Mouse (Mus musculus): ENCODE results near the gene Slc3a1. TPM values are rescaled to one million over a fixed set of nuclear protein-coding genes. Genes with fewer than 3 reads are reported as not detected.

Gene Slc3a1
- polyA plus RNA-seq, 1 experiment from 2014 or later = 0.31 TPM

DNA sequence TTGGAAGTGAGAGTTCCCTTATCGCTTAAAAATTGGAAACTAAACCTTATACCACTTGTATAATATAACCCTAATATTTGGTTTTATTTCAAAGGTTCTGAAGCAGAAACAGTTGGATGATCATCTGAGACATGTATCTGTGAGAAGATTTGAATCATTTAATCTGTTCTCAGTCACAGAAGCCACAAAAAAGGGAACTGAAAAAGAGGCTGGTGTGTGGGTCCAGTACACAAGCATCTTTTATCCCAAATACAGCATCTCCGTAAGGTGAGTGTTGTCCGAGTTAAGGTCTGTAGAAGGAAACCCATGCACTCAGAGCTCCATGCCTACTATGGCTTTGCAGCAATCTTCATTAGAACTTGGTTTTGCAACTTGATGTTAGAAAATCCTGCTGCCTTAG, 68.2 kb downstream of the Slc3a1 start:
- Histone ChIP-seq H3K27ac (replicated peaks) (no peak overlapping the region), H3K4me3 (no peak overlapping the region), H3K4me1 (replicated peaks) (peaks cover 2% of the 10 kb centered on the region), H3K4me2 (no peak overlapping the region), H3K27me3 (no peaks in the 10 kb centered on the region), H3K36me3 (peaks cover 30% of the 10 kb centered on the region), H3K9ac (no peak overlapping the region), H3K9me3 (peaks cover 14% of the 10 kb centered on the region)
- WGBS = 90% methylated on average over 3 of the region's 3 CpGs
- no peak for ATAC-seq (ENCODE audit: low read depth)

DNA sequence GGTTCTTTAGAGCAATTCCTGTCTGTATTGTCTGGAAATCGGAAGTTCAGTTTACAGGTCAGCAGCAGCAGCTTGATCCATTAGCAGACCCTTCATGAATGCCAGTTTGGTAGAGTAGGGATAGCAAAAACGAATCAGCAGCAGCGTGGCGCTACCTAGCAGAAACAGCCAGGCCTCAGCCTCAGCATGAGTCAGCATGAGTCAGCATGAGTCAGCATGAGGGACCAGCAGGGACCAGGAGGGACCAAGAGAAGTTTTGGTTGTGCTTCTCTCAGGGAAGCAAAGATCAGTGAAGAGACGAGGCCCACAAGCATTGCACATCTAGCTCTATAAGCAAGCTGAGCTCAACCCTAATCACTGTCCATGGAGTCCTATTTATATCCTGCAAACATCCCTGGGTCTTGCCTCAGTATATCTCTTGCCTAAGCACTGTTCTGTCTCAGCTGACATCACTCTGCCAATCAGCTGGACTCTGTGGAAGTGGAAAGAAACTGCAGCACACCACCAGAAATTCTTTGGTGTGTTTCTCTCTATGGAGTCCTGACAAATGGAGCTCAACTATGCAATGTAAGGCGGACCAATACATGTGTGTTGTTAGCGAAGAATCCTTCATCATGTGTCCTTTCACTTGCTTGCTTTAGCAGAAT, 70.6 kb downstream of the Slc3a1 start:
- 96% methylated on average over 7 of the region's 7 CpGs for WGBS
- peaks cover 30% of the 10 kb centered on the region for H3K36me3 ChIP-seq
- no peaks in the 10 kb centered on the region for H3K4me1 ChIP-seq (replicated peaks)
- ATAC-seq (ENCODE audit: low read depth) = no peak
- H3K9ac ChIP-seq = no peak overlapping the region
- peaks cover 14% of the 10 kb centered on the region for H3K9me3 ChIP-seq
- no peak overlapping the region for H3K4me2 ChIP-seq
- H3K27me3 ChIP-seq = no peaks in the 10 kb centered on the region
- H3K27ac ChIP-seq (replicated peaks) = no peak overlapping the region
- H3K4me3 ChIP-seq = no peak overlapping the region

DNA sequence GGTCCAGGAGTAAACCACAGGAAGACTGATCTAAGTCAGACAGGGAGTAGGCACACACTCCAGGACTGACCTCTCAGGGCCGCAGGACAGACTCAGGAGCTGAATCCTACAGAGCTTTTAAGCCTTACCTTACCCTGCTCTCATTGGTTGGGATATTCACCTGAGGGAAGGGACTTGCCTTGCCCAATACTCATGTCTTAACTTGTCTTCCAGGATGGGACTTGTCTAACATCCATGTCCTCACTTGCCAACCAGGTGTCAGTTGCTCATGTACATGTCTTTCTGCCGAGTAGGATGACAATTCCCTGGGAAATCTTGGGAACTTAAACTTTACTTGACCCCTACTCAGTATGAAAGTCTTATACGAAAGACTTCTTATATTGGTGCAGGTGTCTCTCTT, 72.1 kb downstream of the Slc3a1 start:
- ATAC-seq (ENCODE audit: low read depth) = no peak
- WGBS = 87% methylated on average over 3 of the region's 3 CpGs
- peaks cover 30% of the 10 kb centered on the region for H3K36me3 ChIP-seq
- peaks cover 14% of the 10 kb centered on the region for H3K9me3 ChIP-seq
- H3K4me1 ChIP-seq (replicated peaks) = no peaks in the 10 kb centered on the region
- no peak overlapping the region for H3K4me2 ChIP-seq
- H3K27me3 ChIP-seq = no peaks in the 10 kb centered on the region
- H3K9ac ChIP-seq = no peak overlapping the region
- no peak overlapping the region for H3K4me3 ChIP-seq
- no peak overlapping the region for H3K27ac ChIP-seq (replicated peaks)

DNA sequence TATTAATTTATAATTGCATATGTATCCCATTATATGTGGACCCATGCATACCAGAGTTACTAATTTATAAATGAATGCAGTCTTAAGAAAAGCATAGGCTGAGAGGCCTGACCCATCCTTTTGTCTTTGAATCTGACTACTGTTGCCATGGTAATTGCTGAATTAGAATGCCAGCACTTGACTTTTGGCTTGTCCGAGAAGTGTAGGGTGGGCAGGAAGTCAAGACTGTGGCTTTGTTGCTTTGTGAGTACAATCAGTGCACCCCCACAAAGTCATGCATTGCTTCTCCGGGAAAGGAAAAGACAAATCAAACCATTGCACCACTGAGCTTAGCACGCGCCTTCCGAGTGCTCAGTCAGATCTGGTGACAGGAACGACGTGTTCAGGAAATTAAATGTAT, 73.6 kb downstream of the Slc3a1 start:
- 33% methylated on average over 7 of the region's 7 CpGs for WGBS
- H3K4me1 ChIP-seq (replicated peaks) = no peaks in the 10 kb centered on the region
- H3K4me3 ChIP-seq = no peak overlapping the region
- H3K9ac ChIP-seq = no peak overlapping the region
- H3K27ac ChIP-seq (replicated peaks) = no peak overlapping the region
- no peak overlapping the region for H3K4me2 ChIP-seq
- H3K27me3 ChIP-seq = no peaks in the 10 kb centered on the region
- peaks cover 14% of the 10 kb centered on the region for H3K9me3 ChIP-seq
- ATAC-seq (ENCODE audit: low read depth) = no peak
- peaks cover 30% of the 10 kb centered on the region for H3K36me3 ChIP-seq

DNA sequence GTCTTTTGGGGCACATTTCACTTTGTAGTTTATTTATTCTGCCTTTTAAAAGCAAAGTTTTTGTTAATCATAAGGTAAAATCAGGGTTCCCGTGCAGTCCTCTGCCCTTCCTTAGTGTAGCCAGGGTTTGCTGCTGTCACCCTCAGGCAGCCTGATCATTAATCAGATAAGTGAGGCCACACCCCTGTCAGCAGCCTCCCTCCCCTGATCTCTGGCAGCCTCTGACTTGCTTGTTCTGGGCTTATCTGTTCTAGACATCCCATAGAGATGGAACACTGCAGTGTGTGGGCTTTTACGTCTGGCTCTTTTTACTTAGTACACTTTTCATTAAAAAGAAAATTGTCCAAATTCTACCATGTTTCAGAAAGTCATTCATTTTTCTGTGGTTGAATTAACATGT, 75.1 kb downstream of the Slc3a1 start:
- H3K4me3 ChIP-seq = no peak overlapping the region
- H3K9me3 ChIP-seq = peaks cover 6% of the 10 kb centered on the region; the same call in 1 of the 2 replicates
- H3K27me3 ChIP-seq = no peaks in the 10 kb centered on the region
- H3K9ac ChIP-seq = no peak overlapping the region
- H3K27ac ChIP-seq (replicated peaks) = no peak overlapping the region
- no peak overlapping the region for H3K4me2 ChIP-seq
- H3K4me1 ChIP-seq (replicated peaks) = no peaks in the 10 kb centered on the region
- ATAC-seq (ENCODE audit: low read depth) = no peak
- peaks cover 16% of the 10 kb centered on the region for H3K36me3 ChIP-seq
- WGBS = 44% methylated on average over 2 of the region's 2 CpGs

DNA sequence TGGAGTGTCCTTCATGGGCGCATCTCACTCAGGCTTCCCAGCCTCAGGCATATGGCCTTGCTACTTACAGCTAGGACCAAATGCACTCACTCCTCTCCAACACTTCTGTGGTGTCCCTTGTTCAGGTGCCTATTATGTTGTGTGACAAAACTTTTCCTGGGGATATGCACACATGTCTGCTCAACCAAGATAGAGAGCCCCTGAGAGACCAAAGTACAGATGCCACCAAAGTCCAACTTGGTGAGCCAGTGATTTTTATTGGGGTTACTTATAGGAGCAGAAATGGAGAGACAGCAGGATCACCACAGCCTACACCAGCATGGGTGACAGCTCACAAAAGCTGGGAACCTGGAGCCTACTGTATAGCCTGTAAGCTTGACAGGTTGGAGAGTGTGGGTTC, 82.5 kb downstream of the Slc3a1 start:
- H3K4me2 ChIP-seq = no peak overlapping the region
- WGBS = 100% methylated on average over 1 of the region's 1 CpGs
- no peaks in the 10 kb centered on the region for H3K4me1 ChIP-seq (replicated peaks)
- ATAC-seq (ENCODE audit: low read depth) = no peak
- no peak overlapping the region for H3K9ac ChIP-seq
- no peak overlapping the region for H3K4me3 ChIP-seq
- H3K36me3 ChIP-seq = no peaks in the 10 kb centered on the region
- H3K27me3 ChIP-seq = no peaks in the 10 kb centered on the region
- H3K27ac ChIP-seq (replicated peaks) = no peak overlapping the region
- no peaks in the 10 kb centered on the region for H3K9me3 ChIP-seq

DNA sequence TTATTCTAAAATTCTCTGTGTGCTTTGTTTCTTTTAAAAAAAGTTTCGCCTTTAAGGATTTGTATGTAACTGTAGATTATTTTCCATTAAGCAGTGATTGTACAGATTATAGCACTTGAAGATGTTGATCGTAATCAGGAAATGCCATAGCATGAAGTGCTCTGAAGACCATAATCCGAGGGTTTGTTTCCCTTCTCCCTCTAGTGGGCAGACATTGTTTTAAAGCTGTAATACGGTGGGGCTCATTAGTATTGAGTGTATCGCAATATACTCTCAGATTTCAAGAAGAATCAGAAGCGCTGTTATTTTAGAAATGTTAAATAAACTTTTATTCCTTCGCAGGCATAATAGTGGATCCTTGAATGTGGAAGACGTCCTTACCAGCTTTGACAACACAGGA, 85.3 kb downstream of the Slc3a1 start:
- no peak overlapping the region for H3K4me2 ChIP-seq

More for the DNA sequence above, 85.3 kb downstream of the Slc3a1 start:
- no peaks in the 10 kb centered on the region for H3K4me1 ChIP-seq (replicated peaks)
- 86% methylated on average over 8 of the region's 8 CpGs for WGBS
- no peak overlapping the region for H3K27ac ChIP-seq (replicated peaks)
- no peaks in the 10 kb centered on the region for H3K36me3 ChIP-seq
- no peaks in the 10 kb centered on the region for H3K27me3 ChIP-seq
- no peak overlapping the region for H3K4me3 ChIP-seq
- no peak overlapping the region for H3K9ac ChIP-seq
- H3K9me3 ChIP-seq = no peaks in the 10 kb centered on the region
- no peak for ATAC-seq (ENCODE audit: low read depth)

Other genes with a start within 250 kb of the Slc3a1 start
- gene Lrpprc, start 237.6 kb upstream of the Slc3a1 start, polyA plus RNA-seq (2015; fragmentation: Nextera tagmentation; extraction: Ambion mirVana) = 42.6 and 48.2 TPM in 2 replicates
- gene Ppm1b, start 71.6 kb upstream of the Slc3a1 start, polyA plus RNA-seq (2015; fragmentation: Nextera tagmentation; extraction: Ambion mirVana) = 98.5 and 116 TPM in 2 replicates
- 93.5 and 111 TPM in 2 replicates for gene Prepl, start 61.9 kb downstream of the Slc3a1 start, polyA plus RNA-seq (2015; fragmentation: Nextera tagmentation; extraction: Ambion mirVana)
- 17.5 and 18.7 TPM in 2 replicates for gene Camkmt, start 62.2 kb downstream of the Slc3a1 start, polyA plus RNA-seq (2015; fragmentation: Nextera tagmentation; extraction: Ambion mirVana)

All from neural tube, embryonic 13.5 days (tissue).